Mouse (Mus musculus) urinary bladder, postnatal 10 days (tissue): Measurements from ENCODE around the gene Olfr97.

Experiments used
- DNase-seq: peaks from one replicate; pipeline ENCODE4 v3.0.0; 2022; ENCODE audit warnings: low spot score

Olfr97 gene

GRCm38 (mm10) chr17:37194782-37195181 lies 42.3 kb downstream of the Olfr97 start:
- no peak for DNase-seq

GRCm38 (mm10) chr17:37193656-37194055 lies 43.5 kb downstream of the Olfr97 start, which contains the start of gene Ubd:
TSS of gene Ubd (plus strand) at chr17:37193892.
- no peak for DNase-seq

- DNase-seq: no peak
These were observed 44.1 kb downstream of the Olfr97 start for GRCm38 (mm10) chr17:37193032-37193431.

GRCm38 (mm10) chr17:37190711-37191110 lies 46.4 kb downstream of the Olfr97 start:
- DNase-seq: no peak

GRCm38 (mm10) chr17:37185474-37185873 lies 51.7 kb downstream of the Olfr97 start:
- no peak for DNase-seq
